Mouse (Mus musculus) lung, adult 2 months (tissue): ENCODE data around the gene Sf3a3.

Experiments used
- CTCF ChIP-seq: fragments of 200-500 bp; IDR thresholded peaks from 2 replicates; pipeline ENCODE4 v1.5.1; 2011; ENCODE audit warnings: mild to moderate bottlenecking, low read length, control low read depth; ENCODE audit not compliant: insufficient read depth
- POLR2A ChIP-seq: fragments of 200-500 bp; IDR thresholded peaks from 2 replicates; pipeline ENCODE4 v1.6.1; 2011; ENCODE audit warnings: low read depth, mild to moderate bottlenecking, control low read depth, low read length, borderline replicate concordance; ENCODE audit errors: extremely low read depth

GRCm38 (mm10) chr4:124738013-124738412, 23.4 kb downstream of the Sf3a3 start:
- TF ChIP-seq CTCF, result no peak
- no peak for TF ChIP-seq POLR2A
